Mouse (Mus musculus): ENCODE data around the gene Acoxl.

DNA sequence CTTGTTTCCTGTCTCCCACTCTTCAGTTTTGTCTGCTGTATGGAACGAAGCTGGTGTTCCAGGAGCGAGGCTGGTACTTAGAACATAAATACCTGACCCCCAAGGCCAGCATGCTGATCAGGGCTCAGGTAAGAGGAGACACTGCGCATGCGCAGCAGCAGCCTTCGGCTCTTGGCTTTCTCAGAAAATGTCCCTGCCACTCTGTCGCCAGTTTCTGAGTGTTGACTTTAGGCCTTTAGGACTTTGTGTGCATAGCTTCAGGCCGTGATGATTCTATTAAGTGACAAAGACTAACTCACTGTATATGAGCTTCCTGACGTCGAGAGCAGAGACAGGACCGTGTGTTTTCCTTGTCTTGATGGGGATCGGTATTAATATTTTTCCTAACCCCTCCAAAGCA lies 267.0 kb downstream of the Acoxl start:
- TF ChIP-seq CTCF (IDR thresholded peaks at IDR 0.05; ENCODE audit: extremely low read depth, insufficient read depth, low read length) (no peak), POLR2A (IDR thresholded peaks at IDR 0.05; ENCODE audit: extremely low read depth, insufficient read depth, low read length) (no peak)

Measured in cortical plate, adult 2 months (tissue).